Comparison of ENCODE assay signal across 19 mouse cellular contexts in the genomic region with DNA sequence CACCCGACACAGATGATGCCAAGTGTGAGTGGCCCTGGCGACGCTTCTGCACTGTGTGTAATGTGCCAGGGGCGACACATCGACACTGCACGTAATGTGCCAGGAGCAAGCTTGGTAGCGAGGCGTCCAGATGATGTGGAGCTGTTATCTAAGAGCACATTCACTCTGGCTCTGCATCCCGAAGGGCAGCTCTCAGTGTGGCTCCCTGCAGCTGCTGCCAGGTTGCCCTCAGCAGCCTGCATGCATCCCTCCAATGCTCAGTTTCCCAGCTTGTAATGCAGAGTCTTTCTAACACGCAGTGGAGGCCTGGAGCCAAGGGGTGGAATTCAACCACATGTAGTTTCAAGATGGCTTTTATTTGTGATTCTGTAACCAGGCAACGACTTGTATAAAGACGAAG. TPM values are rescaled to one million over a fixed set of nuclear protein-coding genes. Genes with fewer than 3 reads are reported as not detected.
A peak's percentile ranks its signal among the peaks of the same experiment; 100 is the strongest.
DNase-seq lines count a peak whose midpoint lies in the region; ATAC-seq lines count a peak whose summit lies in the region.
"Had no signal": no experiment of that assay in that cellular context is flagged by ENCODE, and none has a peak within 500 bp of the region (broad histone marks: within the 10 kb centered on the region; RNA-seq: fewer than 3 reads in every experiment).

No protein-coding gene starts in this region.

- no peaks in the 10 kb centered on the region for H3K9me3 ChIP-seq in hindbrain, embryonic 15.5 days
- H3K9me3 ChIP-seq in hindbrain, embryonic 11.5 days (ENCODE audit: control insufficient read depth, low read length) = no peaks in the 10 kb centered on the region
- no peaks in the 10 kb centered on the region for H3K9me3 ChIP-seq in midbrain, embryonic 16.5 days (replicated peaks; ENCODE audit: control insufficient read depth, low read length, poor library complexity, severe bottlenecking)
- H3K9me3 ChIP-seq in midbrain, embryonic 11.5 days (ENCODE audit: control insufficient read depth, low read length) = no peaks in the 10 kb centered on the region
- H3K9me3 ChIP-seq: heart, embryonic 12.5 days; hindbrain, embryonic 12.5 days; liver, embryonic 12.5 days; neural tube, embryonic 15.5 days; stomach, embryonic 15.5 days had no signal

- no peak overlapping the region for H3K4me2 ChIP-seq in hindbrain, embryonic 15.5 days
- no peak overlapping the region for H3K4me2 ChIP-seq in hindbrain, embryonic 11.5 days (replicated peaks; ENCODE audit: low read depth, low read length)
- H3K4me2 ChIP-seq in midbrain, embryonic 16.5 days (ENCODE audit: low read length) = no peak overlapping the region
- H3K4me2 ChIP-seq in midbrain, embryonic 11.5 days = no peak overlapping the region
- H3K4me2 ChIP-seq: heart, embryonic 12.5 days; hindbrain, embryonic 12.5 days; liver, embryonic 12.5 days; neural tube, embryonic 15.5 days; stomach, embryonic 15.5 days had no signal

- DNase-seq in hindbrain, embryonic 11.5 days (ENCODE audit: low spot score) = no peak
- DNase-seq in midbrain, embryonic 11.5 days (ENCODE audit: low spot score, missing footprints) = no peak
- DNase-seq in layer of hippocampus, adult 18-20 months (ENCODE audit: low spot score in 2 of 2) = peak; percentile 64 to 77
- DNase-seq in telencephalon, adult 2 months (ENCODE audit: low read depth, low spot score) = peak; percentile 54
- no peak for DNase-seq in testis, postnatal 14 days (ENCODE audit: low spot score)
- DNase-seq: adrenal gland, adult 8-10 months; cerebellum, postnatal 36 days; kidney, adult 9 months; lung, postnatal 10 days; thymus, postnatal 4 days had no signal

- H3K36me3 ChIP-seq in hindbrain, embryonic 15.5 days = no peaks in the 10 kb centered on the region
- H3K36me3 ChIP-seq in hindbrain, embryonic 11.5 days (ENCODE audit: control insufficient read depth, insufficient read depth, low read length) = no peaks in the 10 kb centered on the region
- H3K36me3 ChIP-seq in midbrain, embryonic 16.5 days (ENCODE audit: control insufficient read depth, insufficient read depth, low read length) = no peaks in the 10 kb centered on the region
- H3K36me3 ChIP-seq in midbrain, embryonic 11.5 days (ENCODE audit: control insufficient read depth, insufficient read depth, low read length) = no peaks in the 10 kb centered on the region
- H3K36me3 ChIP-seq: heart, embryonic 12.5 days; hindbrain, embryonic 12.5 days; liver, embryonic 12.5 days; neural tube, embryonic 15.5 days; stomach, embryonic 15.5 days had no signal

- no peak overlapping the region for H3K27ac ChIP-seq in hindbrain, embryonic 15.5 days (replicated peaks)
- no peak overlapping the region for H3K27ac ChIP-seq in hindbrain, embryonic 11.5 days (ENCODE audit: low read depth, low read length)
- H3K27ac ChIP-seq in midbrain, embryonic 16.5 days (ENCODE audit: low read length) = no peak overlapping the region
- H3K27ac ChIP-seq in midbrain, embryonic 11.5 days (ENCODE audit: low read depth, low read length) = no peak overlapping the region
- H3K27ac ChIP-seq: hindbrain, embryonic 12.5 days; liver, embryonic 12.5 days; neural tube, embryonic 15.5 days; stomach, embryonic 15.5 days had no signal

- ATAC-seq in hindbrain, embryonic 15.5 days (ENCODE audit: low FRiP score, low read depth) = 0 out of 2 replicates have a peak, but pooled peaks have one; percentile 17
- ATAC-seq in hindbrain, embryonic 11.5 days (ENCODE audit: low FRiP score) = no peak
- peak; percentile 30; the same call in 1 of the 2 replicates for ATAC-seq in midbrain, embryonic 16.5 days
- no peak for ATAC-seq in midbrain, embryonic 11.5 days (ENCODE audit: low FRiP score)
- ATAC-seq: liver, embryonic 12.5 days had no signal

- no peaks in the 10 kb centered on the region for H3K27me3 ChIP-seq in hindbrain, embryonic 15.5 days
- no peaks in the 10 kb centered on the region for H3K27me3 ChIP-seq in hindbrain, embryonic 11.5 days (ENCODE audit: control insufficient read depth, insufficient read depth, low read length)
- no peaks in the 10 kb centered on the region for H3K27me3 ChIP-seq in midbrain, embryonic 16.5 days (ENCODE audit: control insufficient read depth, insufficient read depth, low read depth, low read length)
- no peaks in the 10 kb centered on the region for H3K27me3 ChIP-seq in midbrain, embryonic 11.5 days (ENCODE audit: control insufficient read depth, insufficient read depth, low read length)
- H3K27me3 ChIP-seq: hindbrain, embryonic 12.5 days; liver, embryonic 12.5 days; neural tube, embryonic 15.5 days; stomach, embryonic 15.5 days had no signal

- H3K4me3 ChIP-seq in hindbrain, embryonic 15.5 days = no peak overlapping the region
- no peak overlapping the region for H3K4me3 ChIP-seq in hindbrain, embryonic 11.5 days (ENCODE audit: low read depth, low read length)
- no peak overlapping the region for H3K4me3 ChIP-seq in midbrain, embryonic 16.5 days (ENCODE audit: low read depth, low read length)
- no peak overlapping the region for H3K4me3 ChIP-seq in midbrain, embryonic 11.5 days (ENCODE audit: low read depth, low read length)
- H3K4me3 ChIP-seq: heart, embryonic 12.5 days; hindbrain, embryonic 12.5 days; liver, embryonic 12.5 days; neural tube, embryonic 15.5 days; stomach, embryonic 15.5 days had no signal

- H3K9ac ChIP-seq in hindbrain, embryonic 15.5 days = no peak overlapping the region
- no peak overlapping the region for H3K9ac ChIP-seq in hindbrain, embryonic 11.5 days (ENCODE audit: low read depth, low read length)
- no peak overlapping the region; the same call in 1 of the 2 replicates for H3K9ac ChIP-seq in midbrain, embryonic 16.5 days (ENCODE audit: low read depth, low read length)
- no peak overlapping the region for H3K9ac ChIP-seq in midbrain, embryonic 11.5 days (ENCODE audit: low read length)
- H3K9ac ChIP-seq: heart, embryonic 12.5 days; hindbrain, embryonic 12.5 days; liver, embryonic 12.5 days; neural tube, embryonic 15.5 days; stomach, embryonic 15.5 days had no signal

- 50% methylated on average over 12 of the region's 12 CpGs for WGBS in hindbrain, embryonic 15.5 days
- 88% methylated on average over 12 of the region's 12 CpGs for WGBS in hindbrain, embryonic 11.5 days
- WGBS in midbrain, embryonic 16.5 days = 67% methylated on average over 12 of the region's 12 CpGs
- 90% methylated on average over 12 of the region's 12 CpGs for WGBS in midbrain, embryonic 11.5 days

- H3K4me1 ChIP-seq in hindbrain, embryonic 15.5 days (replicated peaks) = peaks cover 58% of the 10 kb centered on the region
- H3K4me1 ChIP-seq in hindbrain, embryonic 11.5 days (replicated peaks; ENCODE audit: control insufficient read depth, insufficient read depth, low read length) = peaks cover 7% of the 10 kb centered on the region; the same call in 1 of the 2 replicates
- peaks cover 20% of the 10 kb centered on the region for H3K4me1 ChIP-seq in midbrain, embryonic 16.5 days (ENCODE audit: control insufficient read depth, insufficient read depth, low read length)
- peaks cover 12% of the 10 kb centered on the region for H3K4me1 ChIP-seq in midbrain, embryonic 11.5 days (ENCODE audit: control insufficient read depth, insufficient read depth, low read length)
- H3K4me1 ChIP-seq: liver, embryonic 12.5 days had no signal

RNA-seq across cellular contexts. Expression of a gene that starts 30.4 kb away (rescaled TPM):
- 18.7 and 19.9 TPM in 2 replicates for polyA plus RNA-seq in hindbrain, embryonic 15.5 days (2015; fragmentation: Nextera tagmentation; extraction: Ambion mirVana)
- 7.1 TPM in 2 replicates for polyA plus RNA-seq in hindbrain, embryonic 11.5 days (2014; fragmentation: Nextera tagmentation; extraction: Ambion mirVana)
- polyA plus RNA-seq in midbrain, embryonic 16.5 days (2015; fragmentation: Nextera tagmentation; extraction: Ambion mirVana) = 21.0 and 21.4 TPM in 2 replicates
- polyA plus RNA-seq in midbrain, embryonic 11.5 days (2014; fragmentation: Nextera tagmentation; extraction: Ambion mirVana) = 6.3 and 6.4 TPM in 2 replicates
- 100 to 1,000 TPM; 104 to 106 TPM for total RNA-seq in layer of hippocampus, adult 18-20 months (2021)
- total RNA-seq: CH12.LX; monocyte, adult 5-6 weeks had no signal

Comparison
In these comparisons a context has a peak if more than half of its experiments do, and no peak if none do; other contexts are left out.
1. ATAC-seq: peak in hindbrain, embryonic 15.5 days (single experiment) and midbrain, embryonic 16.5 days (single experiment); none in hindbrain, embryonic 11.5 days (single experiment) and midbrain, embryonic 11.5 days (single experiment).
2. DNase-seq: peak in layer of hippocampus, adult 18-20 months (2 of 2) and telencephalon, adult 2 months (single experiment); none in hindbrain, embryonic 11.5 days (single experiment), midbrain, embryonic 11.5 days (single experiment) and testis, postnatal 14 days (single experiment).